Mouse (Mus musculus) embryo, embryonic 11.5 days (tissue): ENCODE measurements around the gene Efl1.
A peak's percentile ranks its signal among the peaks of the same experiment; 100 is the strongest.
"Not testable (repeated sequence)": the region's sequence is repeated elsewhere in the genome, so short reads cannot be mapped to it uniquely, and the experiment has no call there.

Experiments
- DNase-seq: peaks from one replicate; pipeline ENCODE4 v3.0.0-alpha.2; 2012; ENCODE audit warnings: low read depth, low spot score

Efl1 gene

DNA sequence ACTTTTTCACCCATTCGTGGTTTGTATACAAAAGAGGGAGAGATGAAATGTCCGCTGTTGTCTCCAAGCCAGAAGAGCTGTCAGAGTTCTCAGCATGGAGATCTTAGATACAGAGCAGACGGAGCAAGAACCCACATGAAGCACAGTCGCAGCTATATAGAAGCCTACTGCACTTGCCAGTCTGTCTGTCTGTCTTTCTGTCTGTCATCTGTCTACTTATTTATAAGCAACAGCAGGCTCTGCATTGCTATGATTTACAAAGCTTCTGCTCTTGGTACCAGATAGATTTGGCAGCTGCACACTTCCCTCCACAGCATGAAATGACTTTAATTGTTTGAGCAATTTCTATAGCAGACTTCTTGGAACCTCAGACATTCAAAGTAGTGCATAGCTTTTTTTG, 110.1 kb downstream of the Efl1 start:
- DNase-seq = no peak

DNA sequence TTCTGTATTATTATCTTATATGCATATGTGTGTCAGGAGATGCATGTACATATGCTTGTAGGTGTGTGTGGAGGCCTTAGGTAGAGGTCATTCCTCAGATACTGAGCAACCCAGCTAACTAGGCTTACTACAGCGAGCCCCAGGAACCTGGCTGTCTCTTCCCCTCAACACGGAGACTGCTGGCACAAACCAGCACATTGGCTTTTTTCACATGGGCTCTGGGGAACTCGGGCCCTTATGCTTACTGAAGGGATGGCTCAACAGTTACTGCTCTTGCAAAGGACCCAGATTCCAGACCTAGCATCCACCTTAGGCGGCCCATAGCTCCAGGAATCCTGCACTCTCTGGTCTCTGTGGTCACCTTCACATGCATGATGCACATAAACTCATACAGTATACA, 110.7 kb downstream of the Efl1 start:
- no peak for DNase-seq

DNA sequence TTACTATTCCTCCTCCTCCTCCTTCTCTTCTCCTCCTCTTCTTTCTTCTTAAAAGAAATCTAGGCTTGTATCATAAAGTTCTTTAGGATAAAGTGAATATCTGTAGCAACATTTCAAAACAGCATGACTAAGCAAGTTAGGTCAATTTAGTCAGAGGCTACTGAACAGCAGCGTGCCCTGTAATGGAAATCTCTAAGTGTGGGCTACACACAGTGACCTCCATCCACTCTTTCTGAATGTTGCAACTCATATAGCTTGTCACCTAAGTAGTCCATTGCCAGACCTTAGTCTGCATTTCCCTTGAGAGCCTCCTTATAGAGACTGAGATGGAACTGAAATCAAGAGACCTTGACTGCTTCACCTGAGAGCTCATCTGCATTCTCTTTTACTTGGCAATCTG, 116.5 kb downstream of the Efl1 start:
- no peak for DNase-seq

DNA sequence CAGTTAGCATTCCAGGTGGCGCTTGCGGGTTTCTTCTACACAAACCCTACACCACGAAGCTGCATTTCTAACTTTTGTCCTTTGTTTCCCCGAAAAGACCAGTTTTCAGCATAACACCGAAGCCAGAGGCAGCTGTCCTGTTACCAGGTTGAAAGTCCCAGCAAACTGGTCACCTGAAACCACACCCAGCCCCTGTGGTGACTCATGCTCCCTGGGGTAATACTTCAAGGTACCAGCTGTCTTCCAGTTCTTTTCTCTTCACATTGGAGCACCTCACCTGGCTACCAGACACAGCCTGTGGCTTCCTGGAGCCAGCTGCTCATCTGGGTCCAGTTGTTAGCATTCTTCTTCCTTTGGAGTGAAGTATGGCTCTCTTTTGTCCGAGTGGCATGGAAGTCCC, 118.2 kb downstream of the Efl1 start:
- no peak for DNase-seq

DNA sequence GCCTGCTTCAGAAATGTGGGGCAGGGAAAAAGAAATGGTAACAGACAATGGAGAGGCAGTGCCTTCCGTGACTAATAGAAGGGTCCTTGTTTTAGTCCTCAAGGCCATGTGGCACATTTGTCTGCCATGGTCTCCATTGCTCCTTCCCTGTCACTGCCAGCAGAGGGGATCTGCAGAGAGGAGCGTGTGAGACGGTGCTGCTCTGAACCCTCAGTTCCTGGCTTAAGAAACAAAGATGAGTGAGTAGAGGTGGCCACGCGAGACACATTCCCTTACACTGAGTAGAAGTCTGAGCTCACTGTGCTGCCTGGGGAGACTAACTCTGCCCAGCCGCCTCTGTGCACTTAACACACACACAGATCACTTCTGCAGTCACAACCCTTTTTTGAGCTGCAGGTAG, 121.8 kb downstream of the Efl1 start:
- DNase-seq = no peak

DNA sequence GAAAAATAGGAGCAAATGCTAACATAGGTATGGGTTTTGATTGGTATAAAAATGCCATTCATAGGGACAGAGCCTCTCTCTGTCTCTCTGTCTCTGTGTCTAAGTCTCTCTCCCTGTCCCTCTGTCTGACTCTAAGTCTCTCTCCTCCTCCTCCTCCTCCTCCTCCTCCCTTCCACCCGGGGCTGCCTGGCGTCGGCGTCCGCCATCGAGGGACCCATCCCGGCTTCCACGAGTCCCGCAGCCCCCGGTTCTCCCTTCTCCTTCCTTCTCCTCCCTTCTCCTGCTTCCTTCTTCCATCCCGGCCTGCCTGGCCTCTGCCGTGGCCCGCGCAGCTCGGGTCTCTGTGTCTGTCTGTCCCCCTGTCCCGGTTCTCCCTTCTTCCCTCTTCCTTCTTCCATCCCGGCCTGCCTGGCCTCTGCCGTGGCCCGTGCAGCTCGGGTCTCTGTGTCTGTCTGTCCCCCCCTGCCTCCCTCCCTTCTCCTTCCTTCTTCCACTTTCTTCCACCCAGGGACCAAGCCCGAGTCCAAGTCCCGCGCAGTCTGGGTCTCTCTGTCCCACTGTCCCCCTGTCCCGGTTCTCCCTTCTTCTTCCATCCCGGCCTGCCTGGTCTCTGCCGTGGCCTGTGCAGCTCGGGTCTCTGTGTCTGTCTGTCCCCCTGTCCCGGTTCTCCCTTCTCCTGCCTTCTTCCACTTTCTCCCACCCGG, 122.7 kb downstream of the Efl1 start:
- peak; percentile 46 for DNase-seq

DNA sequence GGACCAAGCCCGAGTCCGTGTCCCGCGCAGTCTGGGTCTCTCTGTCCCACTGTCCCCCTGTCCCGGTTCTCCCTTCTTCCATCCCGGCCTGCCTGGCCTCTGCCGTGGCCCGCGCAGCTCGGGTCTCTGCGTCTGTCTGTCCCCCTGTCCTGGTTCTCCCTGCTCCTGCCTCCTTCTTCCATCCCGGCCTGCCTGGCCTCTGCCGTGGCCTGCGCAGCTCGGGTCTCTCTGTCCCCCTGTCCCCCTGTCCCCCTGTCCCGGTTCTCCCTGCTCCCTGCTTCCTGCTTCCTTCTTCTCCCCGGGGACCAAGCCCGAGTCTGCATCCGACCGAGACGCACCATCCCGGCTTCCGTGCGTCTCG, 123.2 kb downstream of the Efl1 start:
- DNase-seq = not testable (repeated sequence)

DNA sequence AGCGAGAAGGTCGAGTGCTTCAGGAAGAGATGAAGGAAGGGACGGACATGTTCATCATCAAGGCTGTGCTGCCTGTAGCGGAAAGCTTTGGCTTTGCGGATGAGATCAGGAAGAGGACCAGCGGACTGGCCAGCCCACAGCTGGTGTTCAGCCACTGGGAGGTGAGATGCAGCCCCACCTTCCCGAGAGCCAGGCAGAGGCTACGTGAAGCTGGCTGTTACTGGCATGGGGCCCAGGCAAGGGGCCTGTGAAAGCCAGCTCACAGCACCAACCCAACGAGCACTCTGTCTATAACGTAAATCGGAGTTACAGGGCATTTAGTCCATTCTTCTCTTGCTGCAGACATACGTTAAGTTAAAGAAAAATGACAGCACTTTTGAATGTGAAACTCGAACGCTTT, 124.1 kb downstream of the Efl1 start:
- no peak for DNase-seq

DNA sequence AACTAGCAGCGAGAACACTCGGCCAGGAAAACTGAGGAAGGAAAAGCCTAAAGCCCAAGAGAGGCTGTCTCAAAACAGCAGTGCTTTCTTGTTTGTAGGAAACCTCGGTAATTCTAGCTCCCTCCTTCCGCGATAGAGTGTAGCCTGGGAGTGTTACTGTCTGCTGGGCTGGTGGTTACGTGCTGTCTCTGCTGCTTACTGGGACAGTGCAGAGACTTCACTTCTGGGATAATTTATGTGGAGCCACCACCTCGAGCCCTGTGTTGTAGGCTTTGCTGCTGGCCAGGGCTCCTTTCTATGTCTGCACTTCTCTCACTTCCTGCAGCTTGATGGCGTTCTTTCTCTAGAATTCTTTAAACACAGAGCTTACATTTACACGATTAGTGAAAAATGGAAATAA, 124.7 kb downstream of the Efl1 start:
- no peak for DNase-seq

DNA sequence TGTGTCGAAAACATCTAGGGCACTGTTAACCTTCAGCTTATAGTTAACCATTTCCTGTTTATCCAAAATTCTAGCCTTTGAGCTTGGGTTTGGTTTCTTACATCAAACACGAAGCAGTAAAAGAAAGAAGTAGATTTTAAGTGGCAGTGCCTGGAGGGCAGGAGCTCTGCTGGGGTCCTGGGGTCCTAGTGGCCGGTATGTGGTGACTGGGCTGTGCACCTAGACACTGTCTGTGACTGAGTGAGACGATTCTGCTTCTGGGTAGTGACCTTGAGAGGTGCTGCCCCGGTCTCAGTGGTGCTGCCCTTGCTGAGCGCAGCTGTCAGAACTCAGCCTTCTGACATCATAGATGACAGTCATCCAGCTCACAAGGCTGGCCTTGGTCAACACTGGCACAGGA, 125.5 kb downstream of the Efl1 start:
- DNase-seq = no peak

DNA sequence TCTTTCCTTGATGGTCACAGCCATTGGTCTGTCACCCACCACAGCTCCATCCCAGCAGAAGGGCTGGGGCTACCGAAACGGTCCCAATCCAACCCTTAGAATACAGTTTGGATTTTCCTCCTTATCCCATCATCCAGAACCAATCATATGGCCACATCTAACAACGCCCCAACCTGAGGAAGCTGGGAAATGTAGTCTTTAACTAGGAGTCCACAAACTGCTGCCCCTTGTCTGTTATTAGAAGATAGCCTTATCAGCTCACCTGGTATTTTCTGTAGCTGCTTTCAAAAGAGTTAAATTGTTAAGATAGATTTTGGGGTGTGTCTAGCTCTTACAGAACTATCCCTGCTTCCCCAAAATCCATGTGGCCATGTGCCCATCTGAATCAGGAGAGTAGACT, 126.7 kb downstream of the Efl1 start:
- no peak for DNase-seq

DNA sequence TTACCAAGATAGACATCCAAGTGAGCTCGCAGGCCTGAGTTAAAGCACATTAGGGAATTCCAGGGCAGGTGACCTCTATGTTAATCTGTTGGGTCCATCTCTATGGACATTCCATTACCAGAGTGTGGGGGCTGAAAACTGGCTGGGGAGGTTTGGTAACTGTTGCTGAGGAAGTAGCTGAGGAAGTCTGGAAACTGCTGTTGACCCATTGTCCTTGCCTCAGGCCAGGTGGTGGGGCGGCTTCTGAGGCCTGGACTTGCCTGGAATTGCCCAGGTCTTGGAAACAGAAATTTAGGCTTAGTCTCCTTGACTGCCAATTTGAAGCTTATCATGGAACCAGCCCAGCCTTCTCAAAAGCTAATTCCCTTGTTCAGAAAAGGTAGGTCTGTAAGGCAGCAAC, 134.7 kb downstream of the Efl1 start:
- DNase-seq = no peak

DNA sequence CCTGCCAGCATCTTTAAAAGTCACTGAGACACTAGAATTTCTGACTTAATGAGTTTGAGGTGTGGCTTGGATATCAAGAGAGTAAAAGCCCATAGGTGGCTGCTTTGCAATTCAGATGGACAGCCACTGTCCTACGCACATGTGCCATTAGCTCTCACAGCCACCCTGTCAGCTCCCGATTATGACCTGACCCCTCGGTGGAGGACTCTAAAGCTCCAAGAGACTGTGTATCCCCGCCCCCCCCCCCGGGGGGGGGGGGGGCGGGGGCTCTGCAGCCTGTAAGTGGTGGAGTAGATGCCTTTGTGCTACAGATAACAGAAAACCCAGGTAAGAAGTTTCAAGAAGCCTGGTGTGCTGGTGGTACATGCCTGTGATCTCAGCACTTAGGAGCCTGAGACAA, 135.3 kb downstream of the Efl1 start:
- no peak for DNase-seq

DNA sequence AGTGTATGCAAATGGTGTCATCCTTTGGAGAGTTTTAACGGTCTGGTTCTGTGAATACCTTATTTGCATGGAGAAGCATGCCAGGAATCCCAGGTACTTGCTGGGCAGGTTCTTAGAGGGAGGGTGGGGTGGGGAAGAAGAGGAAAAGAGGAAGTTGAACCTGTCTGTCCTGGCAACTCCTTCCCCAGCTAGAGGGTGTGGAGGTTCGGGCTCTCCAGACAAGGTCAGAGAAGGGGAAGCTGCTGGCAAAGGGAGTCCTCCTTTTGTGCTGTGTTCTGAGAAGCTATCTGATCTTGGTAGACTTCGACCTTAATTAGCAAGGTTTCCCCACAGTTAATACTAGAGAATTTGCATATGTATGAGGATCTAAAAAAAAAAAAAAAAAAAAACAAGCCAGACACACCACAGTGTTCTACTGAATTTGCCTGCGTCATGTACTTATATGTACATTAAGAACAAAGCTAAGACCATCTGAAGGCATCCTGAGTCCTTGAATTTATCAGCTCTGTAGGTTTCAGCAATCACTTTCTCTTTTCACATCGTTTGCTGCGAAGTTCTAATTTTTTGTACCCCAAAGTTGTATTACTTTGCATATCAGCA, 137.0 kb downstream of the Efl1 start:
- DNase-seq = no peak

DNA sequence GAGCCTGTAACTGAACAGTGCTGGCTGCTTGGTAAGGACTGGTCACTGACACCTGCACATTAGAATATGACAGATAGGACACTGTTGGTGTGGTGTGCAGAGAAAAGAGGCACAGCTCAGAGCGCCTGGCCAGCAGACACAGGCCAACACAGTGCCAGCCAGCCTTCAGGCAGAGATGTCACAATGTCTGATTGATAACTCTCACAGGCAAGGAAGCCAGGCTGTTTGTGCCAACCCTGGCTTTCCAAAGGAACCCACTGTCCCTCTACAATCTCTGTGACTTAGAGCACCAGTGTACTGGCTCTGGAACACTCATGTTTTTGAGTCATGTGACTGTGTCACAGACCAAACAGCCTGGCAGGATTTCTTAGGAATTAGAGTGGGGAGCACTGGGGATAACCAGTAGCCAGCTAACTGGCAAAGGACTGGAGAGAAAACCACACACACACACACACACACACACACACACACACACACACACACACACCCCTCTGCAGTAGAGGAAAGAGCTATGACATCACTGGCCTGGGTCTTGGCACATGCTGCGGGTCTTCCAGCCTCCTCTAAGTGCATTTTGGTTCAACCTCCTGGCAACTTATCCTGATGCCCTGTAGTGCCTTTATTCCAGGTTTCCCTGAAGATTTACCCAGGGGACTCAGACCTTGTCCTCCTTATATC, 137.7 kb downstream of the Efl1 start:
- no peak for DNase-seq

DNA sequence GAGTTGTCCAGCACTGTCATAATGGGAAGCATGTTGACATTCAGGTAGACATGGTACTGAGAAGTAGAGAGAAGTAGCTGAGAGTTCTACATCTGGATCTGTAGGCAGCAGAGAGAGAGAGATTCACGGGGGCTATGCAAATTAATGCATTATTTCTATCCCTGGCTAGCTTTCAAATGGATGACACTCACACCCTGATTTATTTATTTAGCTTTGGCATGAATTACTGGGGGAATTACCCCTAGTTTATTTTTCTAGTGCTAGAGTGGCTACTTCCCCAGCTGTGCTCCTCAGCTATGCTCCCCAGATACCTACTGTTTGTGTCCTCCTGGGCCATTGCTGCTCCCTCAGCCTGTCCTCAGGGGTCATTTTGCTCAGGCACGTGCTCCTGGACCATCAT, 144.2 kb downstream of the Efl1 start:
- no peak for DNase-seq

DNA sequence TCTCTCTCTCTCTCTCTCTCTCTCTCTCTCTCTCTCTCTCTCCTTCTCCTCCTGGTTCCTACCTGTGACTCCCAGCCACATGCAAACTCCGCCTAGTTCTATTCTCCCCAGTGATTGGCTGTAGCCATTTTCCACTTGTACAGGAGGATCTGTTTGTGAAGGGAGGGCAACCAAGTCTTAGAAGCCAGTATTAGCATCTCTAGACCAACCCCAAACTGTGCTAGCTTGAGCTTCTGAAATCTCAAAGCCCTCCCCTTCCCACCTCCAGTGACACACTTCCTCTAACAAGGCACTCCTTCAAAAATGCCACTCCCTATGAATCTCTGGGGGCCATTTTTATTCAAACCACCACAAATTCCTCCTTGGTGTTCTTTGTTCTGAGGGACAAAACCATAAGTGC, 144.7 kb downstream of the Efl1 start:
- no peak for DNase-seq

DNA sequence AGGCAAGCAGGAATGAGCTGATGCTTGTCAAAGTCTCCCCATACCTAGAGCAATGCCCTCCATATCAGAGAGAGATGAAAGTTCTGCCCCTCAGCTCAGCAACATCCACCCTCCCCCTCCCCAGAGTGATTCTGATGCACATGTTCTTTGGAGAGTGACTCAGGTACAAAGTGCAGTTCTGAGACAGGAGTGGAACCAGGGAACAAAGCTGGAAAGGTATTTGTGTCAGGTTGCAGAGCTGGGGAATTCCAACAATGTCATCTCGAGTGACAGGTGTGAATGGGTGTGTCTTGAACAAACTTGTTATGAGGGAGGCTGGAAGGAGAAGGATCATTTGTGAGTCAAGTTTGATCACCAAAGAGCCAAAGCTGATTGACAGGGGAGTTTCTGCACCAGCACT, 146.1 kb downstream of the Efl1 start:
- DNase-seq = no peak

DNA sequence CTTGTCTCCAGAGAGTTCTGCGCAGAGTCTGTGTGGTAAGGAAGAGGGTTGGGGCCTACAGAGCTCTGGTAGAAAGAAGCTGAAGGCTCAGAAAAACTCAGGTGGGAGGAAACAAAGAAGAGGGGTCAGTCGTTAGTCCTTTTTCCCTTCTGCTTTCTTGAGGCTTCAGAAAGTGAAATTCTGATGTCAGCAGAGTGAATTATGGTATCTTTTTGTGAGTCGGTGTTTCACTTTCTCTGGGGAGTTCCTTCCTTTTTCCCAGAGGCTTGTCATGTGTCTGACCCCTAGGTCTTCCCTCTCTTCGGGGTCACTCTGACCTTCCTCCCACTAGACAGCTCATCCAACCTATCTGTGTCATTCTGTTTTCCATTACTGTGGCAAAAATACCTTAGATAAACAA, 153.8 kb downstream of the Efl1 start:
- no peak for DNase-seq

DNA sequence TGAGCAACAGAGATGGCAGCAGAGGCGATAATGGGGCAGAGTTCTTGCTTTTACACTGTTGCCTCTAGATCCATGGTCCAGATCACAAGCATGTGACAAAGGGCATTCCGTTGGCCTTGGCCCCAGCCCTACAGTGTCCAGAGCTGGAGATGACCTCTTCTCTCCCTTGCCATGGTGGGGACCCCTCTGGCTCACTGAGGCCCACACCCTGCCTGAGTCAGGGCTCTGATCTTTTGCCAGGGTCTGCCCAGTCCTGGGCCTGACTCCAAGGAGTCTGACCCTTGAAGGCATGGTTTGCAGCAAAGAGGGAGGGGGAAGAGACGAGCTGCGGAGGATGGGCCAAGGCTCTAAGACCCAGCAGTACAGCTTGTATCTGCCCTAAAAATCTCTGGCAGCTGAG, 159.8 kb downstream of the Efl1 start:
- DNase-seq = no peak

DNA sequence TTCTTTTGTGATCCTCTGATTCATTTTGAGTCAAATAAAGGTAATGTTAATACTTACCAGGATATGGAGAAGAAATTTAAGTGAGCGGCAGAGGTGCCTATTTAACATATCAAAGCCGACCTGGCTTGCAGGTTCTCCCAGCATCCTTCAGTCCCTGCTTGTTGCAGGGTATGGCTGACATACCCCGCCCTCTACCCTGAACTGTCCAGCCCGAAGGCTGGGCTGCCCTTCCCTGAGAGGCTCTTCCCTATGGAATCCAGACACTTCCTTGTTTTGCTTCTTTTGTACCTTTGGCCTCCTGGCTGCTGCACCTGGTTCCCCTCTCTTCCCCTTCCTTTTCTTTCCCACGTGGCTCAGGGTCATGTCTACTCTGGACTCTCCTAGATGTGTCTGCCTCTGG, 160.7 kb downstream of the Efl1 start:
- DNase-seq = no peak

DNA sequence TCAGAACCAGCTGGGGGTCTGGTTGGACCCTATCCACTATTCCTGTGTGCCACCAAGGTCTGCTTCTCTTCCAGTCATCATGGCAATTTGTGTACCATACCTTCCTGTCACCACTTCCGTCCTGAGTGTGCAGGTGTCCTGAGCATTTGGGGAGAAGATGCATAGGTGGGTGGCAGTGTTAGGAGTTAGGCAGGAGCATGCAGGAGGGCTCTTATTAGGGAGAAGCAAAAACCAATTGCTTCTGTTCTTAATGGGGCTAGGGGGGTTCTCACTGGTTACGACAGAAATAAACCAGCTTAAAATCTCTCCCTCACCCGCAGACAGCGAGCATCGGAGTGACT, 162.4 kb downstream of the Efl1 start:
- DNase-seq = no peak

DNA sequence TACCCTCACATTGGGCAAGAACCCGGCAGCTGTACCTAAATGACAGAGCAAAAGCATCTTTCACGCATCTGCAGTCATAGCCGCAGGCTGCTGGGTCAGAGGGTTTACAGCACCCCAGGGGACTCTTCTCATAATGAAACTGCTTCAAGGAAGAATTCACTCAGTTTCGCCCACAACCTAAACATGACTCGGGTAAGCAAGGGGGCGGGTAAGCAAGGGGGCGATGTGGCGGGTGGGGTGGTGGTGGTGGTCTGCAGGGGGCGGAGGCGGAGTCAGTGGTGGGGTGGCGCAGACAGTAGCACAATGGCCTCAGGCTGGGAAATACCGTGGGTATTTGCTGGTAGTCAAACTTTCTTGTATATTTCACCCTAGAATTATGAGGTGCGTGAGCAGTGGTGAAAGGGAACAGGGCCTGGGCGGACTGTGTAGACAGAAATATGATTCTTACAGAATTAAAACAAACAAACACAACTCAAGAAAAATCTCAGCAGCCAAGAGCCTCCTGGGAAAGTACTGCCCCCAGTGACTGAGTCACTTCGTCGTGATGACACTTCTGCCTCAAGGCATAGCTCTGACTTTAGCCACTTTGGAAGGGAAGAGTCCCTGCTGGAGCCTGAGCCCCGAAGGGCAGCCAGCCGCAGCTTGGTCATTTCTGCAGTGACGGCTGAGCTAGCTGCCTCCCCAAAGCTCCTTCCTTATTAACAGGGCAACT, 162.9 kb downstream of the Efl1 start:
- DNase-seq = peak; percentile 17
